Mouse (Mus musculus) neural tube, embryonic 13.5 days (tissue): ENCODE measurements around the gene Wdr31. TPM values are rescaled to one million over a fixed set of nuclear protein-coding genes. Genes with fewer than 3 reads are reported as not detected.
A peak's percentile ranks its signal among the peaks of the same experiment; 100 is the strongest.

ENCODE experiments used
- ATAC-seq: fragments of 200-750 bp; cut with Nextera tagmentation; 2 replicates; pipeline ENCODE4 v1.8.0; 2017; ENCODE audit warnings: low read depth, mild to moderate bottlenecking, moderate TSS enrichment, moderate library complexity
- H3K27ac ChIP-seq: fragments of 300-500 bp; sonication (generic); replicated peaks from 2 replicates; pipeline ENCODE4 v1.5.1; 2015; ENCODE audit warnings: moderate library complexity, mild to moderate bottlenecking, inconsistent platforms
- H3K27me3 ChIP-seq: fragments of 300-500 bp; sonication (generic); 2 replicates; pipeline ENCODE4 v1.6.1; 2015; ENCODE audit warnings: mild to moderate bottlenecking, inconsistent platforms
- H3K36me3 ChIP-seq: fragments of 300-500 bp; sonication (generic); 2 replicates; pipeline ENCODE4 v1.6.1; 2015; ENCODE audit warnings: mild to moderate bottlenecking, inconsistent platforms
- H3K4me1 ChIP-seq: fragments of 300-500 bp; sonication (generic); replicated peaks from 2 replicates; pipeline ENCODE4 v1.6.1; 2015; ENCODE audit warnings: inconsistent platforms
- H3K4me2 ChIP-seq: fragments of 300-500 bp; sonication (generic); 2 replicates; pipeline ENCODE4 v1.6.1; 2015; ENCODE audit warnings: inconsistent platforms, mild to moderate bottlenecking, moderate library complexity
- H3K4me3 ChIP-seq: fragments of 300-500 bp; sonication (generic); 2 replicates; pipeline ENCODE4 v1.5.1; 2015; ENCODE audit warnings: mild to moderate bottlenecking, inconsistent platforms
- H3K9ac ChIP-seq: fragments of 300-500 bp; sonication (generic); 2 replicates; pipeline ENCODE4 v1.6.1; 2015; ENCODE audit warnings: moderate library complexity, mild to moderate bottlenecking, inconsistent platforms
- H3K9me3 ChIP-seq: fragments of 300-500 bp; sonication (generic); 2 replicates; pipeline ENCODE4 v1.6.1; 2016; ENCODE audit warnings: inconsistent platforms
- WGBS: fragments of 180-500 bp; shearing (Covaris S2); methylation state at CpG from one replicate; pipeline ENCODE4 v1.1.7; 2015; 5-methylcytosine and 5-hydroxymethylcytosine counted together
- polyA plus RNA-seq: library from polyadenylated mRNA; unstranded; fragments of >200 nt; fragmentation: Nextera tagmentation; extraction: Ambion mirVana; gene quantifications from 2 replicates; pipeline ENCODE4 v1.2.1, GENCODE M21; 2015

Wdr31 gene
- polyA plus RNA-seq = 5.7 and 6.8 TPM in 2 replicates

- Histone ChIP-seq H3K36me3 (no peaks in the 10 kb centered on the region), H3K27ac (0 out of 2 replicates have a peak within 1 kb of the TSS, but pooled peaks have one; percentile 28), H3K9ac (peak within 1 kb of the TSS; percentile 74), H3K4me2 (peak within 1 kb of the TSS; percentile 78), H3K4me1 (peaks cover 6% of the 10 kb centered on the region), H3K4me3 (peak within 1 kb of the TSS; percentile 63), H3K27me3 (0 out of 2 replicates have a peak, but pooled peaks cover 9% of the 10 kb centered on the region), H3K9me3 (no peaks in the 10 kb centered on the region)
- peak; percentile 90 for ATAC-seq
- WGBS = under 1% methylated on average over 30 of the region's 30 CpGs
Measured at GRCm38 (mm10) chr4:62470598-62471051, at the start of gene Wdr31. Wdr31 (minus strand) TSS chr4:62470896.

- Histone ChIP-seq H3K9me3 (no peaks in the 10 kb centered on the region), H3K4me3 (peak within 1 kb of the TSS; percentile 70), H3K36me3 (peaks cover 10% of the 10 kb centered on the region; the same call in 1 of the 2 replicates), H3K4me1 (peaks cover 36% of the 10 kb centered on the region), H3K27me3 (no peaks in the 10 kb centered on the region), H3K4me2 (peak within 1 kb of the TSS; percentile 72), H3K27ac (peak within 1 kb of the TSS; percentile 81), H3K9ac (peak within 1 kb of the TSS; percentile 86)
- 0% methylated on average over 37 of the region's 37 CpGs for WGBS
- ATAC-seq = peak; percentile 80
Measured at GRCm38 (mm10) chr4:62519849-62520233, 49.1 kb upstream of the Wdr31 start, which contains the start of gene Alad. Alad (minus strand) TSS chr4:62519918.

GRCm38 (mm10) chr4:62519122-62519848, 48.6 kb upstream of the Wdr31 start:
- H3K4me1 ChIP-seq = peaks cover 33% of the 10 kb centered on the region
- no peaks in the 10 kb centered on the region for H3K9me3 ChIP-seq
- ATAC-seq = peak; percentile 70
- H3K4me3 ChIP-seq = peak overlapping the region; percentile 70
- peak overlapping the region; percentile 86 for H3K9ac ChIP-seq
- peak overlapping the region; percentile 81 for H3K27ac ChIP-seq
- H3K4me2 ChIP-seq = peak overlapping the region; percentile 72
- peaks cover 10% of the 10 kb centered on the region; the same call in 1 of the 2 replicates for H3K36me3 ChIP-seq
- 2% methylated on average over 26 of the region's 26 CpGs for WGBS
- no peaks in the 10 kb centered on the region for H3K27me3 ChIP-seq

- H3K27me3 ChIP-seq = no peaks in the 10 kb centered on the region
- no peaks in the 10 kb centered on the region for H3K9me3 ChIP-seq
- no peak overlapping the region for H3K27ac ChIP-seq
- H3K36me3 ChIP-seq = peaks cover 14% of the 10 kb centered on the region
- H3K4me3 ChIP-seq = peak overlapping the region; percentile 70
- peaks cover 26% of the 10 kb centered on the region for H3K4me1 ChIP-seq
- peak overlapping the region; percentile 72 for H3K4me2 ChIP-seq
- peak overlapping the region; percentile 86 for H3K9ac ChIP-seq
- 56% methylated on average over 13 of the region's 13 CpGs for WGBS
- ATAC-seq = no peak
Measured at GRCm38 (mm10) chr4:62518416-62519121, 47.9 kb upstream of the Wdr31 start.

- H3K27me3 ChIP-seq = no peaks in the 10 kb centered on the region
- no peak overlapping the region for H3K27ac ChIP-seq
- H3K4me3 ChIP-seq = no peak overlapping the region
- no peaks in the 10 kb centered on the region for H3K9me3 ChIP-seq
- H3K4me1 ChIP-seq = peaks cover 24% of the 10 kb centered on the region
- H3K4me2 ChIP-seq = no peak overlapping the region
- H3K9ac ChIP-seq = 0 out of 2 replicates have a peak overlapping the region, but pooled peaks have one; percentile 86
- ATAC-seq = no peak
- 89% methylated on average over 10 of the region's 10 CpGs for WGBS
- H3K36me3 ChIP-seq = peaks cover 15% of the 10 kb centered on the region
Measured at GRCm38 (mm10) chr4:62517538-62518415, 47.1 kb upstream of the Wdr31 start.

- no peak for ATAC-seq
- Histone ChIP-seq H3K27me3 (no peaks in the 10 kb centered on the region), H3K27ac (no peak overlapping the region), H3K9me3 (no peaks in the 10 kb centered on the region), H3K9ac (no peak overlapping the region), H3K36me3 (peaks cover 20% of the 10 kb centered on the region), H3K4me2 (no peak overlapping the region), H3K4me1 (peaks cover 24% of the 10 kb centered on the region), H3K4me3 (no peak overlapping the region)
- 94% methylated on average over 8 of the region's 8 CpGs for WGBS
Measured at GRCm38 (mm10) chr4:62517046-62517445, 46.4 kb upstream of the Wdr31 start.

- 91% methylated on average over 1 of the region's 1 CpGs for WGBS
- Histone ChIP-seq H3K4me3 (no peak overlapping the region), H3K4me2 (no peak overlapping the region), H3K36me3 (peaks cover 24% of the 10 kb centered on the region), H3K27me3 (no peaks in the 10 kb centered on the region), H3K9me3 (no peaks in the 10 kb centered on the region), H3K9ac (no peak overlapping the region), H3K27ac (peak overlapping the region; percentile 52; the same call in 1 of the 2 replicates), H3K4me1 (peaks cover 24% of the 10 kb centered on the region)
- ATAC-seq = no peak
Measured at GRCm38 (mm10) chr4:62516579-62516978, 45.9 kb upstream of the Wdr31 start.

GRCm38 (mm10) chr4:62516079-62516478, 45.4 kb upstream of the Wdr31 start:
- Histone ChIP-seq H3K36me3 (peaks cover 29% of the 10 kb centered on the region), H3K4me3 (no peak overlapping the region), H3K27me3 (no peaks in the 10 kb centered on the region), H3K27ac (peak overlapping the region; percentile 52; the same call in 1 of the 2 replicates), H3K9ac (0 out of 2 replicates have a peak overlapping the region, but pooled peaks have one; percentile 45), H3K4me2 (no peak overlapping the region), H3K4me1 (peaks cover 24% of the 10 kb centered on the region), H3K9me3 (no peaks in the 10 kb centered on the region)
- no peak for ATAC-seq
- WGBS = 47% methylated on average over 2 of the region's 2 CpGs

GRCm38 (mm10) chr4:62515490-62515889, 44.8 kb upstream of the Wdr31 start:
- WGBS = 86% methylated on average over 3 of the region's 3 CpGs
- Histone ChIP-seq H3K4me1 (peaks cover 24% of the 10 kb centered on the region), H3K4me2 (no peak overlapping the region), H3K36me3 (peaks cover 35% of the 10 kb centered on the region), H3K4me3 (no peak overlapping the region), H3K9ac (0 out of 2 replicates have a peak overlapping the region, but pooled peaks have one; percentile 45), H3K27ac (peak overlapping the region; percentile 38; the same call in 1 of the 2 replicates), H3K9me3 (no peaks in the 10 kb centered on the region), H3K27me3 (no peaks in the 10 kb centered on the region)
- no peak for ATAC-seq

GRCm38 (mm10) chr4:62514995-62515394, 44.3 kb upstream of the Wdr31 start:
- H3K4me3 ChIP-seq = no peak overlapping the region
- no peak for ATAC-seq
- no peaks in the 10 kb centered on the region for H3K27me3 ChIP-seq
- H3K9me3 ChIP-seq = no peaks in the 10 kb centered on the region
- H3K27ac ChIP-seq = no peak overlapping the region
- H3K36me3 ChIP-seq = peaks cover 40% of the 10 kb centered on the region
- H3K4me2 ChIP-seq = no peak overlapping the region
- peaks cover 24% of the 10 kb centered on the region for H3K4me1 ChIP-seq
- H3K9ac ChIP-seq = no peak overlapping the region
- 91% methylated on average over 7 of the region's 7 CpGs for whole genome bisulfite sequencing

- no peak overlapping the region for H3K27ac ChIP-seq
- 54% methylated on average over 11 of the region's 11 CpGs for WGBS
- no peaks in the 10 kb centered on the region for H3K27me3 ChIP-seq
- no peak overlapping the region for H3K4me2 ChIP-seq
- no peaks in the 10 kb centered on the region for H3K9me3 ChIP-seq
- H3K4me1 ChIP-seq = peaks cover 21% of the 10 kb centered on the region
- peaks cover 50% of the 10 kb centered on the region for H3K36me3 ChIP-seq
- H3K4me3 ChIP-seq = no peak overlapping the region
- no peak for ATAC-seq
- H3K9ac ChIP-seq = no peak overlapping the region
Measured at GRCm38 (mm10) chr4:62513998-62514506, 43.4 kb upstream of the Wdr31 start.
